Mouse (Mus musculus) myocyte (in vitro differentiated cells): ENCODE data around the gene D6Ertd527e. TPM values are rescaled to one million over a fixed set of nuclear protein-coding genes. Genes with fewer than 3 reads are reported as not detected.

Experiments
- H3K27me3 ChIP-seq: one replicate; pipeline ENCODE4 v1.6.1; 2011; ENCODE audit not compliant: control insufficient read depth, insufficient read depth, insufficient read length
- H3K36me3 ChIP-seq: one replicate; pipeline ENCODE4 v1.6.1; 2011; ENCODE audit not compliant: control insufficient read depth, insufficient read depth
- H3K4me2 ChIP-seq: one replicate; pipeline ENCODE4 v1.6.1; 2011; ENCODE audit warnings: low read depth, control low read depth
- H3K4me3 ChIP-seq: one replicate; pipeline ENCODE4 v1.5.1; 2011; ENCODE audit warnings: mild to moderate bottlenecking, control low read depth, moderate library complexity
- H3K79me2 ChIP-seq: one replicate; pipeline ENCODE4 v1.6.1; 2011; ENCODE audit not compliant: control insufficient read depth, insufficient read depth
- H3ac ChIP-seq: one replicate; pipeline ENCODE4 v1.6.1; 2011; ENCODE audit not compliant: control insufficient read depth, insufficient read length
- CEBPB ChIP-seq: IDR thresholded peaks from 2 replicates; pipeline ENCODE4 v1.6.1; 2011; ENCODE audit warnings: mild to moderate bottlenecking, moderate library complexity; ENCODE audit not compliant: poor library complexity, insufficient read depth, severe bottlenecking
- E2F4 ChIP-seq: IDR thresholded peaks from one replicate; pipeline ENCODE4 v1.6.1; 2011; ENCODE audit warnings: mild to moderate bottlenecking, control low read depth, moderate library complexity; ENCODE audit not compliant: insufficient read depth
- MAX ChIP-seq: IDR thresholded peaks from one replicate; pipeline ENCODE4 v1.6.1; 2011; ENCODE audit warnings: low read depth, mild to moderate bottlenecking, control low read depth
- MYOD1 ChIP-seq, 3 experiments: IDR thresholded peaks; one replicate each; pipeline ENCODE4 v1.6.1; 2011; ENCODE audit warnings: control low read depth in 2 of 3, low read depth in 2 of 3, mild to moderate bottlenecking in 2 of 3, moderate library complexity in 1 of 3; ENCODE audit not compliant: insufficient read length in 2 of 3, control insufficient read depth in 1 of 3
- MYOG ChIP-seq, 3 experiments: IDR thresholded peaks; one replicate each; pipeline ENCODE4 v1.6.1; 2011; ENCODE audit warnings: control low read depth in 2 of 3, low read depth in 2 of 3, mild to moderate bottlenecking in 2 of 3; ENCODE audit not compliant: insufficient read length in 2 of 3, control insufficient read depth in 1 of 3, insufficient read depth in 1 of 3
- POLR2A ChIP-seq: IDR thresholded peaks from one replicate; pipeline ENCODE4 v1.6.1; 2011; ENCODE audit warnings: low read depth, mild to moderate bottlenecking, control low read depth, moderate library complexity; ENCODE audit not compliant: insufficient read length
- POLR2AphosphoS2 ChIP-seq: IDR thresholded peaks from one replicate; pipeline ENCODE4 v1.6.1; 2011; ENCODE audit warnings: low read depth, control low read depth; ENCODE audit not compliant: insufficient read length
- REST ChIP-seq: IDR thresholded peaks from one replicate; pipeline ENCODE4 v1.6.1; 2011; ENCODE audit warnings: mild to moderate bottlenecking, control low read depth, moderate library complexity; ENCODE audit not compliant: insufficient read depth, insufficient read length
- SRF ChIP-seq: IDR thresholded peaks from one replicate; pipeline ENCODE4 v1.6.1; 2011; ENCODE audit warnings: low read depth; ENCODE audit not compliant: control insufficient read depth, insufficient read length
- TCF12 ChIP-seq: IDR thresholded peaks from one replicate; pipeline ENCODE4 v1.6.1; 2011; ENCODE audit warnings: mild to moderate bottlenecking, control low read depth; ENCODE audit not compliant: poor library complexity, insufficient read depth, severe bottlenecking
- TCF3 ChIP-seq: IDR thresholded peaks from one replicate; pipeline ENCODE4 v1.6.1; 2011; ENCODE audit warnings: low read depth, control low read depth; ENCODE audit not compliant: insufficient read length
- USF1 ChIP-seq: IDR thresholded peaks from one replicate; pipeline ENCODE4 v1.6.1; 2011; ENCODE audit warnings: low read depth, mild to moderate bottlenecking, control low read depth, moderate library complexity
- polyA plus RNA-seq: library from polyadenylated mRNA; unstranded; fragments of >200 nt; fragmentation: generic; extraction: Trizol; gene quantifications from one replicate; pipeline ENCODE4 v1.2.1, GENCODE M21; 2012; ENCODE audit warnings: missing spikeins

The D6Ertd527e gene
- polyA plus RNA-seq: 0.11 TPM

DNA sequence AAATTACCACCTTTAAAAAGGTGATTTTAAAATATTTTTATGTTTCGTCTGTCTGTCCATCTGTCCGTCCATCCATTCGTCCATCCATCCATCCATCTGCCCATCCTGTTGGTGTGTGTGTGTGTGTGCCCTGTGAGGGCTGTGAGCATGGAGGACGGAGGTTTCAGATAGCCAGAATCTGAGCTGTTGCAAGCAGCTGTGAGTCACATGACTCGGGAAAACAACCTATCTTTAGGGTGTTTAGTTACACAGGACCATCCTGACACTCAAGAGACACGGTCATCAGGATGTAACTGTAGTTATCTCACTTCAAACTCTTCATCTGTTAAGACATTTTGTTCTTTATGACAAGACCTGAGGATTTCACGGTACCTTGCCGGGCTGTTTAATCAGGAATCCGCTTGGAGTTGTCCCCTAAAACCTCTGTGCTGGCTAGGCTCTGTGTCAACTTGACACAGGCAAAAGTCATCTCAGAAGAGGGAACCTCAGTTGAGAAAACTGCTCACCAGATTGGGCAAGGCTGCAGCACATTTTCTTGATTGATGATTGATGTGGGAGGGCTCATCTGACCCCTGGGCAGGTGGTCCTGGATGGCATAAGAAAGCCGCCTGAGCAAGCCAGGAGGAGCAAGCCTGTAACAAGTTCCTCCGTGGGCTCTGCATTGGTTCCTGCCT lies at the start of gene D6Ertd527e:
Gene D6Ertd527e, plus strand, starts transcription at position 624 of the 674 bp plus-strand sequence.
- no peaks in the 10 kb centered on the region for H3K36me3 ChIP-seq
- H3ac ChIP-seq: no peak within 1 kb of the TSS
- no peak for TF ChIP-seq SRF
- TF ChIP-seq REST: no peak
- TF ChIP-seq USF1: peak; percentile 62
- TF ChIP-seq MYOG (IDR thresholded peaks at IDR 0.05; ENCODE audit: control insufficient read depth in 1 of 3, insufficient read depth in 1 of 3, insufficient read length in 2 of 3, low read depth in 2 of 3): no peak
- no peaks in the 10 kb centered on the region for H3K27me3 ChIP-seq
- peak within 1 kb of the TSS; percentile 27 for H3K4me2 ChIP-seq
- H3K4me3 ChIP-seq: no peak within 1 kb of the TSS
- no peaks in the 10 kb centered on the region for H3K79me2 ChIP-seq

DNA sequence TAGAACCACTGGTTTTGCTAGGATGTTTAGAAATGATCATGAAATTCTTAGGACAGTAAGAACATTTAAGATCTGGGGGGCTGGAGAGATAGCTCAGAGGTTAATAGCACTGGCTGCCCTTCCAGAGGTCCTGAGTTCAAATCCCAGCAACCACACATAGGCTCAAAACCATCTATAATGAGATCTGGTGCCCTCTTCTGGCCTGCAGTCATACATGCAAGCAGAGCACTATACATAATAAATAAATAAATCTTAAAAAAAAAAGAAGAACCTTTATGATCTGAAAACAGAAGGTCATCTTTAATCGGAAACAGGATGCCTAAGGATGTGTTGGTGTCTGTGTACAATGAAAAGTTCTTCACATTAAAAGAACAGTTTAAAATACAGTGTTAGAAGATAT lies 44.8 kb upstream of the D6Ertd527e start:
- Histone ChIP-seq H3K4me3 (no peak overlapping the region), H3ac (no peak overlapping the region), H3K36me3 (peaks cover 57% of the 10 kb centered on the region)

DNA sequence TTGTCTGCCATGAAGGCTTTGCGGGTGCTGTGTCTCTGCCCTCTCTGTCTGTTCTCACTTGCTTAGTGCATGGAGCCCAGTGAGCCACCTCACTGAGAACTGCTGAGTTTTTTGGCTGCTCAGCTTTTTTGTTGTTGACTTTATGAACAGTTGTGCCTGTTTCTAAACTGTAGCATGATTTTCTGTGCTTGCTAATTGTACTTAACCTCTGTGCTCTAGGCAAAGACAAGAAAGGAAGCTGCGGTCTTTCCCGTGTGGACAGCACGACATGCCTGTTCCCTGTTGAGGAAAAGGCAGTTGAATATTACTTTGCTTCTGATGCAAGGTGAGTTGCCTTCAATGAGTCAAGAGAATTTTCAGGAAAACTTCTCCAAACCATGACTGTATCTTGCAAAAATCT lies 41.0 kb upstream of the D6Ertd527e start:
- no peak overlapping the region for H3ac ChIP-seq
- H3K4me3 ChIP-seq: no peak overlapping the region
- no peak for TF ChIP-seq POLR2AphosphoS2
- TF ChIP-seq TCF3: no peak
- TF ChIP-seq E2F4: no peak
- no peak for TF ChIP-seq POLR2A
- TF ChIP-seq TCF12: no peak
- TF ChIP-seq USF1: no peak
- TF ChIP-seq SRF: no peak
- TF ChIP-seq MYOD1 (IDR thresholded peaks at IDR 0.05; ENCODE audit: control insufficient read depth in 1 of 3, insufficient read length in 2 of 3, low read depth in 2 of 3): no peak
- TF ChIP-seq MYOG (IDR thresholded peaks at IDR 0.05; ENCODE audit: control insufficient read depth in 1 of 3, insufficient read depth in 1 of 3, insufficient read length in 2 of 3, low read depth in 2 of 3): no peak
- TF ChIP-seq CEBPB: no peak
- no peak for TF ChIP-seq MAX
- no peak for TF ChIP-seq REST
- H3K36me3 ChIP-seq: peaks cover 58% of the 10 kb centered on the region
- H3K79me2 ChIP-seq: no peaks in the 10 kb centered on the region
- H3K27me3 ChIP-seq: no peaks in the 10 kb centered on the region
- H3K4me2 ChIP-seq: no peak overlapping the region

More for the DNA sequence above, 44.8 kb upstream of the D6Ertd527e start:
- no peaks in the 10 kb centered on the region for H3K27me3 ChIP-seq
- H3K4me2 ChIP-seq: no peak overlapping the region
- no peak for TF ChIP-seq MYOD1 (IDR thresholded peaks at IDR 0.05; ENCODE audit: control insufficient read depth in 1 of 3, insufficient read length in 2 of 3, low read depth in 2 of 3)
- no peak for TF ChIP-seq SRF
- no peaks in the 10 kb centered on the region for H3K79me2 ChIP-seq

DNA sequence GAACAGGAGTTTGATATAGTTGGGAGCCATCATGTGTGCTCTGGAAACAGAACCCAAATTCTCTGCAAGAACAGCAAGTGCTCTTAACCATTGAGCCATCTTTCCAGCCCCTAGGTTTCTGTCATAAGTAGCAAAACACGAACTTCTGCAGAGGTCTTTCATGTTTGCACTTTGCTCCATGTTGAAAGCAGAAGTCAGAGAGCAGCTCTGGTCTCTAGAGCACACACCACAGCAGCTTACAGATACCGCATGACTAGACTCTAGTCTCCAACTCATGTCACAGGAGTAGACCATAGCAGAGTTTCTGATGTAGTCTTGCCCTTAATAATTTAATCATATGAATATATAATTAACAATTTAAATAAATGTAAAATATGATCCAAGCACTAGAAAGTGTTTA lies 36.3 kb upstream of the D6Ertd527e start:
- no peak for TF ChIP-seq SRF
- no peak for TF ChIP-seq MYOG (IDR thresholded peaks at IDR 0.05; ENCODE audit: control insufficient read depth in 1 of 3, insufficient read depth in 1 of 3, insufficient read length in 2 of 3, low read depth in 2 of 3)
- TF ChIP-seq USF1: no peak
- no peak for TF ChIP-seq E2F4
- no peak for TF ChIP-seq MAX
- no peak for TF ChIP-seq TCF3
- no peak overlapping the region for H3K4me3 ChIP-seq
- H3K4me2 ChIP-seq: no peak overlapping the region

DNA sequence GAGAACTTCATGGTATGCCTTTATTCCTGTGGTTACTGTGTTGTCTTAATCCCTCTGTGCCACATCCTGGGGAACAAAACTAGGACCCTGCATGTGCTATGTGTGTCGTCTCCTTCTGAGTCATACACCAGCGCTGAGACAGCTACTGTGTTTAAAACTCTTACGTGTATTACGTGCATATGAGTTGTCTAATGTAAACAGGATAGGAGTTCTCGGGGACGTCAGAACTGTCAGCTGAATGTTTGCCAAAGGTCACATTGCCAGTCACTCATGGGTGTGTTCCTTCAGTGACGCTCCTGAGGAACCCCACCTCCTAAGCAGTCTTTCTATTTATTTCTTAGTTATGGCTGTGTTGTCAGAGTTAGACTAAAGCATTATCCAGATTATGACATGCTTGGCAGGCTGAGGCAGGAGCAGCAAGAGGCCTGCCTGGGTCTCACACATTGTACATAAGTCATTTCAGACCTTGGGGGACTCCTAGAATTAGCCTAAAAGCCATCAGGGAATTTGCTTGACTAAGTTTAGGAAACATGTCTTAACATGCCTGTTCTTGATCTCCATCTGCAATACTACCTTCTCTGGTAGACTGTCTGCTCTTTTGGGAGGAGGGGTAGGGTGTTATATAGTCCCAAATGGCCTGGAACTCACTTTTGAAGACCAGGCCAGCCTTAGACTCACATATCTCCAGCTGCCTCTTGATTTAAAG lies 35.2 kb upstream of the D6Ertd527e start:
- TF ChIP-seq TCF12: no peak
- TF ChIP-seq E2F4: no peak
- TF ChIP-seq SRF: no peak
- TF ChIP-seq REST: no peak
- no peak for TF ChIP-seq POLR2AphosphoS2
- TF ChIP-seq USF1: no peak
- TF ChIP-seq TCF3: no peak
- no peak for TF ChIP-seq CEBPB
- TF ChIP-seq MAX: no peak
- no peak for TF ChIP-seq MYOD1 (IDR thresholded peaks at IDR 0.05; ENCODE audit: control insufficient read depth in 1 of 3, insufficient read length in 2 of 3, low read depth in 2 of 3)
- no peak for TF ChIP-seq MYOG (IDR thresholded peaks at IDR 0.05; ENCODE audit: control insufficient read depth in 1 of 3, insufficient read depth in 1 of 3, insufficient read length in 2 of 3, low read depth in 2 of 3)
- TF ChIP-seq POLR2A: no peak
- peak overlapping the region; percentile 41 for H3K4me2 ChIP-seq
- H3K27me3 ChIP-seq: no peaks in the 10 kb centered on the region
- no peak overlapping the region for H3ac ChIP-seq
- peaks cover 32% of the 10 kb centered on the region for H3K36me3 ChIP-seq
- no peaks in the 10 kb centered on the region for H3K79me2 ChIP-seq
- H3K4me3 ChIP-seq: no peak overlapping the region

More for the DNA sequence above, 36.3 kb upstream of the D6Ertd527e start:
- Histone ChIP-seq H3K79me2 (no peaks in the 10 kb centered on the region), H3K36me3 (peaks cover 41% of the 10 kb centered on the region), H3ac (no peak overlapping the region), H3K27me3 (no peaks in the 10 kb centered on the region)
